Mouse (Mus musculus) 3134 (cell line): ENCODE results near the gene Rai14.

Source experiments
- DNase-seq: peaks from one replicate; pipeline ENCODE4 v3.0.0-alpha.2; 2011; ENCODE audit warnings: low spot score; ENCODE audit not compliant: insufficient read length; ENCODE audit errors: extremely low read depth

Gene Rai14

DNA sequence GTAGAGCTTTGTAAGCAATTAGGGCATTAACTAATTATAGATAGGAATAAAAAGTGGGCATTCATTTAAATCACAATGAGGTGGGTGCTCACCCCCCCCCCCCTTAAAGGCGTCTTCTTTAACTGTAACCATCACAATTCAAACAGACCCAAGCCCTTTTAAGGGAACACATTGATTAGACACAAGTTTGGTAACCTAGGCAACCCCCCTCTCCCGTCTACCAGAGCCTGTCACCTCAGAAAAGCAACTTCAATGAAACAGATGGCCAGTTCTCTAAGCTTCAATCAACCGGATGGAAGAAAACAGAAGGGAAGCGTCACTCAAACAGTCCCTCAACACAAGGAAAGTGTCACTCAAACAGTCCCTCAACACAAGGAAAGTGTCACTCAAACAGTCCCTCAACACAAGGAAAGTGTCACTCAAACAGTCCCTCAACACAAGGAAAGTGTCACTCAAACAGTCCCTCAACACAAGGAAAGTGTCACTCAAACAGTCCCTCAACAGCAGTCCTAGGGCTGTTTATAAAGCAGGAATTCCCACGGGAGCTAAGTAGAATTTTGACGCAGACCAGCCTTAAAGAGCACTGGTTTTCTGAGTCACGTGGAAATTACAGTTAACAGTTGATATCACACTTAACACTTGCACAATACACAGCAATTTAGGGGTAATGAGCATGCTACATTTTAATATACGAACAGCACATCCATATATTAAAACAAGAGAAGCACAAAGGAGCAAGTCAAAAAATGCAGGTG lies 59.1 kb downstream of the Rai14 start:
- no peak for DNase-seq

DNA sequence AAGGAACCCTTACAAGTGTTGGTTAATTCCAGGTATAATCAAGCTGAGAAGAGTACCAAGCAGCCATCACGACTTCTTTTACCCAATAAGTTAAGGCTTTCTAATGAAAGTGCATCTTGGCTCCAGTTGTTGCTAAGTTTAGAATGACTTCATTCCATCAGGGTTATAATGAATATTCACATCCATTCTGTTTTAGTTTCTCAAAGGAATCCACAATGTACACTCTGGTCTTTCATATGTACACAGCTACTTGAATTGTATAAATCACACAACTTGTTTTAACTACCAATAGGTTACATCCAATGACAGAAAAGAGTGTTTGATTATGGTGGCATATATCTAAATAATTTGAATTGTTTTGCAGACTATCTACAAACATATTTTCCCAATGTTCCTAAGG lies 59.7 kb downstream of the Rai14 start:
- no peak for DNase-seq

DNA sequence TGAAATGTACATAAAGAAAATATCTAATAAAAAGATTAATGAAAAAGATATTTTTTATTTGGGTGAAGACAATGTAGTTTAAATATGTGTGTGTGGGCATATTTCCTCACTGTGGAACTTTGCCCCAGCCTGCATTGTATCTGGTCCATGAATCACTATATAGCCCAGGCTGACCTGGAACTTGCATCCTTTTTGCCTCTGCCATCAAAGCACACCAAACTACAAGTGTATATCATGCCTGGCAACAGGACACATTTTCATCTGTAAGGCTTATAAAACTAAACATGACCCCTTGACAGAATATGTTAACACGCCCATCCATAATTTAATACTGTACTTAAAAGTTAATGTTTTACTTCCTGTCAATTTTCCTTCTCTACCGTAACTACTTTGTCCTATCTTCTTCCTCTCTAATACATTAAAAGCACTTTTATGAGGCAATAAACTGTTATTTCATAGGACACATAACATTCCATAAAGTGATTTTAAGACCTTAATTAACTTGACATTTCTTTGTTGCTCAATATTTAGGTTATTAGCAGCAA lies 61.4 kb downstream of the Rai14 start:
- DNase-seq: no peak

DNA sequence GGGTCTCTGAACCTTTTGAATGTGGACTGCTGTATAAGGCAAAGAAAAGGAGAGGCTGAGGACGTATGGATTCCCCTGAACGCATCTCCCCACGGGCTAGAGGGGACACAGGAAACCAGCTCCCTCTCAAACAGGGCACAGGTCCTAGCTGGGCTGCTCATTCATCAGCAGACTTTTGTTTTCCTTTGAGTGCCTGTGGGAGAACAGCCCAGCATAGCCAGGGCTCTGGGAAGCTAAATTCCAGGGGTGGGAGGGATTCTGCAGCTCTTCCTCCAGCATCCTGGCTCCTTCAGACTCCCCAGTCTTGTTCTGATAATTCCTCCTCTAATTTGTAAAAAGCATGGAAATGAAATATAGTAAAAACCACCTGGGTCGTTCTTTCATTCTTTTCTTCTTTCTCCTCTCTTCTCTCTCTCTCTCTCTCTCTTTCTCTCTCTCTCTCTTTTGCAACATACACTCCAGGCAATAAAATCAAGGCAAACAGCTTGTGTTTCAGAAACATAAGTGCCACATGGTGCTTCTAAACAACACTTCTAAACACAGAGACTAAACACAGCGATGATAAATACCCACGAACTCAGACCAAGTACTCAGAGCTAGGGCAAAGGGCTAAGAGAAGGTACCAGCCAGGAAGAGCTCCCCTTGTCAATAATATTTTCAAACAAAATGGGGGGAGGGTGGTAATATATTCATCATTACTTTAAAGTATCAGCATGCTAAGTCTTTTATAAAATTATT lies 65.9 kb downstream of the Rai14 start:
- DNase-seq: no peak

DNA sequence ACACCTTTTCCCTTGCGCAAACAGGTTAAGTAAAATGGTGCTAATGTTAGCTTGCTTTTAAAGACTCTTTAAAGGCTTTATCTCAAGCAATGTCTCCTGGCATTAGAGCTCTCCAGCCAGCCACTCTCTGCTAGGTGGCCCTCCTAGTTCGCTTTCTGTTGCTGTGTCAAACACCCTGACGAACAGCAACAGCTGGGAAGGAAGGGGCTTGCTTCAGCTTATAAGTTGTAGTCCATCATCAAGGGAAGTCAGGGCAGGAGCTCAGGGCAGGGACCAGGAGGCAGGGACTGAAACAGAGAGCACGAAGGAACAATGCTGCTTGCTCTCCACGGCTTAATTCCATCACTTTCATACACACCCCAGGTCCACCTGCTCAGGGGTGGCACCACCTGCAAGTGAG lies 68.1 kb downstream of the Rai14 start:
- DNase-seq: no peak

DNA sequence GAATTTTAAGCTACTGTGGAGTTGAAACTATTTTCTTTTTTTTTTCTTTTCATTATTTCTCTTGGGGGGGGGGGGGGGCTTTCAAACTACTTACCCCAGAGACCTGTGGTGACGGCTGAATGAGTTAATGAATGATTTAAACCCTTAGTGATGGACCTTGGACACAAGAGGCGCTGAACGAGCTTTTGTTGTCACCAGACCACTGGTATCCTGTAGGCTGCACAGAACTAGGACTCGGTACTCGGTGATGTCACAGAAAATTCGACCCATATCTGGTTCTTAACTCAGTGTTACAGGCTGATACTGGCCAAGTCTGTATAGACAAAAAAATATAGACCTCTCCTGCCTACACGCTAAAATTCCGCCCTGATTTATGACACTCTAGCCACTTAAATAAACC lies 69.3 kb downstream of the Rai14 start:
- no peak for DNase-seq

DNA sequence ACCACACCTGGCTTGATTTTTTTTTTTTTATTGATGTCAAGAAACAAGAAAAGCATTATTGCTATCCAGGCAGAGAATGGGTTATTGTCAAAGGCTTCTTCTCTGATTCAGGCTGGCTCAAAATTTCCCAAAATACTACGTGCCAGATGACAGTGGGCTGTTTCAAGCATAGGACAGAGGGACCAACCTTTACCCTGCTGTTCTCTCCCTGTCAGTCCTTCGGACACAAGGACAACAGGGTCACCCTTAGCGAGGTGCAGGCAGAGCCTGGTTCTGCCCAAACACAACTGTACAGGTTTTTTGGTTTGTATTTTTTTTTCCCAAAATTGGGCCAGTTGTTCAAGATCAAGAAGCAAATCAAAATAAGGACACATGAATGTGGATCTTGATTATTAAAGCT lies 70.6 kb downstream of the Rai14 start:
- no peak for DNase-seq

DNA sequence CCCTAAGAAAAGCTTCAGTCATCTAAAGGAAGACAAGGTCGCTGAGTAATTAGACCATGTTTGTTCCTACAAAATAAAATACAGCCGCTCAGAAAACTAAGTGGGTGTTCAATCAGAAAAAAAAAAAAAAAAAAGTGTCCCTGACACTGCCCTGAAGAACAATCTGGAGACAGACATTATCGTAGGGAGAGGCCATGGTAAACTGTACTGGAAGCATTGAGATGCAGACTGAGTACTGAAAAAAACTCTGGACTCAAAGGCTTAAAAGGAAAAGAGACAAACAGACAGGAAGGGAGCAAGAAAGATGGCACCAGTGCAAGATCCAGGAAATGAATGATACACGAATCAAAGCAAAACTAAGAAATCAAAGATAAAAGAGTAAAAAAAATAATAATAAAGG lies 71.2 kb downstream of the Rai14 start:
- DNase-seq: no peak

DNA sequence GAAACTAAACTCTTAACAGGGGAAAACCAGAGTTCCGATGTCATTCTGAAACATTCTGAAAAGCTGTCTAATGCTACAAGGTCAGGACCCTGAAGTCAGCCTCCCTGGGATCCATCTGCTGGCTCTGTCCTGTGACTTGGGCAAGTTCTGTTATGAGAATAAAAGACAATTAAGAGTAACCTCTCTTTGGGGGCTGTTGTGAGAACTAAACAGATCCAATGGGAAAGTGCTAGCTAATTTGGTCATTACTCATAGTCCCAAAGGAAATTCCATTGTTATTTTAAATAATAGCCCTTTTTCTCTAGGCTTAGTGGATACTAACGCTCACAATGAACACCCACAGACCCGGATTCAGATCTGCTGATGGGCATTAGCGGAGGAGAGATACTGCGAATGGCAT lies 72.0 kb downstream of the Rai14 start:
- no peak for DNase-seq

DNA sequence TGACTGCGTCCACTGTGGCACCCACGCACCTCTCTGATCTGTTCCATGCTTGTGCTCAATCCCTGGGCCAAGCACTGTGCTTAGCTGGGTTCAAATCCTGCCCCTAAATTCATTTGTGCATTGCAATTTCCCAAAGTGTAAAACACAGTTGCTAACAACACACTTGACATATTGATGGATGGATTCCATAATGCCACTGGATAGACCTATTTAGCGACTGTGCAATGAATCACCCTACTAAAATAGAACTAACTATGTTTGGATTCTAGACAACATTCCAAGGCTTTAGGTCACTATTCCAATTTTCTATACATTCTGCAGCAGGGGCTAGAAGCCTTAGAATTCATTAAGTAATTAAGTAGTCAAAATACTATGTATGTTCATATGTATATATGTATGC lies 73.7 kb downstream of the Rai14 start:
- DNase-seq: no peak

DNA sequence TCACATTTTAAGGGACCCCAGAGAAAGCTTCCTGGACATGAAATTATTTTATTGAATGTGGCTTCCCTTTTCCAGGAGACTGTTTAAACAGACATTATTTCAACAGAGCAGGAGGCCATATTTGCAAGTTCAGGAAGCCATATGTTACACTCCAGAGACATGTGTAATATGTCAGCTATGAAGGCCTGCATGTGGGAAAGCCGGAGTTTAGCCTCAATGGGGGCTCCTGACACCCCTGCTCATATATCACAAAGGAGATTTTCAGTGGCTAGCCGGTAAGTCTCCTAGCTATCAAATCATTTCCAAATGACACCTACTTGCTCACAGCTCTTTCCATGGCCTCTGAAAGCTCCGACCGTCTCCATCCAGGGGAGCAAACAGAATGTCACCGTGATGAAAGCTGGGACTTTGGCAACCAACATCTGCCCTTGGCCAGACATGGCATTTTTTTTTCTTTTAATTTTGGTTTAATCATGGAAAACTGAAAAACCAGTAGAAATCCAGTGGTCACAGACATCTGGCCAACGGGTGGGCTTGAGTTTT lies 77.1 kb downstream of the Rai14 start:
- no peak for DNase-seq

DNA sequence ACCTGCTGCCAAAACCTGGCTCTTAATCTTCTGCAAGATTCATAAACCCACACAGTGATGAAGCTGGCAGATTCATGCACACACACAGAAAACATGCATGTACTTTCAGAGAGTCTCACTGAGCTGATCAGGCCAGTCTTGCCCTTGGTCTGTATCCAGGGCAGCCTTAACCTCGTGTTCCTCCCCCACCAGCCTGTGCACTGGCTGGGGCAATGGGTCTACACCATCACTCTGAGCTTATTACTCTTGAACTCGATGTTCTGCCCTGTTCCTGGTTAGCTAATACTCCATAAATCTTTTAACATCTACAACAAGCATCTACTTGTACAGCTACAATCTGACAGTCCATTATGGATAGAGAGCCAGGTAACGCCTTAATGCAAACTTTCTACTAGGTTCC lies 77.6 kb downstream of the Rai14 start:
- DNase-seq: no peak

DNA sequence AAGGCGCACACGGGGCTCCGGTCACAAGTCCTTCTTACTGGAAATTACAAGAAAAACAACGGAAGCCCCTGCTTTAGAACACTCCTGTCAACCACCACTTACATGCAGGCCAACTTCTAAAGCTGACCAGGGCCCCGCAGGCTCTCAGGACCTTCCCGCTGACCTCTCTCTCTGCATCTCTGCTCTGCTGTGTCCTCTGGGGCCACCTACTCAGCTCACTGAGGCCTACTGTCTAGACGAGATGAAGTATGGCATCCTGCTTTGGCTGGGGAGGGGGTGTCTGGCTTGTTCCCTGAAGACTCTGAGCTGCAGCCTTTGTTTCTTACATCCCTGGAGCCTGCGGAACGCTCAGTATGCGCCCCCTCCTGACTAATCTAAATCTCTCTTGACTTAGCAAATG lies 79.3 kb downstream of the Rai14 start:
- no peak for DNase-seq

DNA sequence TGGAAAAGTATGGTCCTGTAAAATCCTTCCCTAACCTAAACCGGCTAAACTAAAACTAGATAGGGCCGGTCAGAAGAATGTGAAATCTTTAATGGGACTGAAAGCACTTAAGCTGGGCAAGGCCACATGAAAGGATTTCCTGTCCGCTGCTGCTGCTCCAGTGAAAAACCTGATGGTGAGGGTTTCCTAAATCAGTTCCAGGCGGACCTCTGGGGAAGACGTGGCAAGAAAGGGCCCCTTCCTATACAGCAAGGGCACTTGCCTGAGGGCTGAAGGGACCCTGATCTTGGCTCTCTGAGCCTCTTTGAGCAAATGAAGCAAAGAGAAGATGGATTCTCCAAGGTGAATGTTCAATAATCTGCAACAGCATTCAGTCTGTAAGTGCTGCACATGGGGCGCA lies 80.2 kb downstream of the Rai14 start:
- no peak for DNase-seq

DNA sequence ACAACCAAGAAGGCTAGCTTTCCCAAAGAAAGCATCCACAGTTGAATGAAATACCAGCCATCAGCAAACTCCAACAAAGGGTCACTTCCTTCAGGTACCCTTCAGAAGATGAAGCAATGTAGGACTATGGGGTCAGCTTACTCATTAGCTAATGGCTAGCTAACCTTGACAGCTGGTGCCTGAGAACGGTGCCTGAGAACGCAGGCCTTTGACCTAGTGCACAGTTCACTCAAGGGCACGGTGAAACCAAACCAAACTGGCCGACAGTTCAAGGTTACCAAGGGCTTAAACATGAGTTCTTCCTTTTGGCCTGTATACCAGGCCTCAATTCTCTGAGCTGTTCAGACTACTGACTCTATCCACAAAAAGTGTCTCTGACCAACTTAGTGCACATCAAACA lies 81.0 kb downstream of the Rai14 start:
- no peak for DNase-seq

DNA sequence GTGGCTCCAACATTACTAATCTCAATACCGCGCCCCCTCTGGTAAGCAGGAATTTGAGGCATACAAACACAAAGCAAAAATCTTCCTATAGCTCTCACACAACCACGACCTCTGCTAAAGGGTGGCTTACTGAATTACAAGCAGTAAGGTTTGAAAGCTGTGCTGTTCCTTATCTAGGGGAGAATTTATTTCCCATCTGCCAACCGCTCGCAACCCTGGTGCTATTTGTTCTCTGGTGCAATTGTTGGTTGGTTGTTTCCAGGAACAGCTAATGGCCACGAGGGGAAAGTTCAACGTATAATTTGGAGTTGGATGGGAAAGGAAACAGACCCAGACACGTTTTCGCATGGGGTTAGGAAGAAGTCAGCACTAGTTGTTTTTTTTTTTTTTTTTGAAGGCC lies 81.8 kb downstream of the Rai14 start:
- DNase-seq: no peak

DNA sequence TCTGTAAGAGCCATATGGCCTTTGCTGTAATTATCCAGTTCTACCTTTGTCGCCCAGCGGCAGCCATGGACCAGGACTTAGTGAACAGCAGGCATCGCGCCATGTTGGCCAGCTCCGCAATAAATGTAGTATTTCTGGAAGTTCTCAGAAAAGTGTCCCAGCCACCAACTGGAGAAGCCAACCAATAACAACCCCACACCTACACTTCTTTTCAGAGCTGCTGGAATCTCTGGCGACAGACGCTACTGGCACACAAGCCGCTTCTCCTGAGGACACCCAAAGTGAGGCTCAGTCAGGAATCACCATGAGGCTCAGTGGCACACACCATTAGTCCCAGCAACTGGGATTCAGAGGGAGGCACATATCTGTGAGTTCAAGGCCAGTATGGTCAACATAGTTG lies 82.4 kb downstream of the Rai14 start:
- no peak for DNase-seq

DNA sequence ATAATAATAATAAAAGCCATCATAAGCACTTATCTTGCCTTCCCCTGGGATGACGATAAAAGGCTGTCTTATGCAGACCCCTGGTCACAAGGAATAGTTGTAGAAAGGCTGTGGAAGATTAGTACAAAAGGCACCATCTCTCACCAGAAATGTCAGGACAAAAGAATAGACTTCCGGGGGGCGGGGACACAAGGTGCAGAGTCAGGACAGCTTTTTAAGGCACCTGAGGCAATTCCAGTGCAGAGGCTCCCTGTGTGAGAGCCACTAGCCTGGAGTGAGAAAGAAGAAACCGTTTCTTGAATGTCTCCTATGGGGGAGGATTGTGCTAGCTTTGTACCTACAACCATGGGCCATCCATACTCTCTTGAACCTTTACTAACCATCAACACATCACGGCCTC lies 82.9 kb downstream of the Rai14 start:
- no peak for DNase-seq

DNA sequence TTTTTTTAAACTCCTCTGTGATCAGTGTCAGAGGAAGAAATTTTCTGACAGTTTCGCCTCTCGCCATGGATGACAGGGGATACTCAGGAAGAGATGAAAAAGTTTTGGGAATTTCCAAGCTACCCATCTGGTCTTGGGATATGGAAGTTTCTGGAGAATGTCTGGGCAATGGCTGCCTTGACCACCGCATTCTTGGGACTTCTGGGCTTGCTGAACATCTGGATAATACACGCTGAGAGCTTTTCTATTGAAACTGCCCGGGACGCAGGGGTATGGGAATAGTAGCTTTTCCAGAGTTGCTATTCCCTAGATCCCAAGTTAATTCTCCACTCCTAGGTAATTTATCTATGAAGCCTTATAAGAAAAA lies 85.5 kb downstream of the Rai14 start:
- no peak for DNase-seq

DNA sequence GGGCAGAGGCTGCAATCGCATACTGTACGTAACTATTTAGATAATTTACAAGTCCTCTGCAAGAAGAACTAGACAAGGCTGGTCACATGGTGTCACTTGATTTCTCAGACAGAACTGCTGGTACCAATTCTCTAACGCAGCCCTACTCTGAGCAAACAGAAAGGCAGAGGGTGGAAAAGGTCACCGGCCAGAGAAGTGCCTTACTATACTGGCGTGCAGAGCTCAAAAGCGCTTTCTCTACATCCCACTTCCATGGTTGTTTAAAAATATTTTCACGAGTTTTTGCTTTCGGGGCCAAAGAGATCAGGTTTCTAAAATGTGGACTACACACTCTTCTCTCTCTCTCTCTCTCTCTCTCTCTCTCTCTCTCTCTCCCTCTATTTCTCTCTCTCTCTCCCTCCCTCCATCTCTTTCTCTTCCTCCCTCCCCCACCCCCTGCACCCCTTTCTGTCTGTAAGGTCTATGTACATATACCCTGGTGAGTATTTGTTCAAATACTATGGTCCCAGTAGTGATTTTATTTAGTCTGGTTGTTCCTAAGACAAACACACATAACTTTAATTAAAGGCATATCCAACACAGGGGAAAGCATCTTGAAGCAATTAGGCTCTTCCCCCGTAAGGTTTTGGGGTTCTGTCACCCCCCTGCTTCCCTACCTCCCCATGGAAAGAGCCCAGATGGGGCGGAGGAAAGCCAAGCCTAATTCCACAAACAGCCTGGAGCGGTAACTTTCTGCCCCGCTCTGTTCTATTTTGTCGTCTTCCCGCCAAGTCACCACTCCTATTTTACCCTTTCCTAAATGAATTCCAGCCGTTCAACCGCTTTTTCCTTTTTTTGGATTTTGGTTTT lies 86.1 kb downstream of the Rai14 start:
- DNase-seq: no peak

DNA sequence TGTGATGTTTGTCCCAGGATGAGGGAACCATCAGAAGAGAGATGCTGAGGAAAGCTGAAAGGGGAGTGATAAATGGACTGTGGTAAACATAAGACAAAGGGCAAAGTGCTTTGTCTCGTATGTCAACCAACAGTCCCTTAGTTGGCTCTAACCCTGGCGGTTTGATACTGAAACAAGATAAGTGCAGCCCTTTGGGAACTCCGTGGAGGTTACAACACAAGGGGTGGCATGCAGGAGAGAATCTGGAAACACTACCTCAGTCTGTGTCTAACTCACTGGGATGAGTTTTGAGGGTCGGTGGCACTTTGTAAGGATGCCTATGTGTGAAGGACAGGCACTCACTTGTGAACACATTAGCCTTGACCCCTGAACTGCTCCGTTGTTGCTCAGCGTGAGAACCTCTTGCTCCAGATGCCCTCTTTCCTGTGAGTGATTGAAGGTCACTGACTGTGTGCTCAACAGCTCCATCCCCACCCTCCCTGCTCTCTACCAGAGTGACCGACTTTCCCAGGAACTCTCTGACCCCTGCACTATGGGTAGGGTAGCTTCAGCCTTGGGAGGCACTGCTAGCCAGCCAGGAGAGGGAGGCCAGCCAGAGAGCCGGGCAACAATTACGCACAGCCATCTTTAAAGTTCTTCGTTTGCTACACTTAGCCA lies 90.7 kb downstream of the Rai14 start:
- no peak for DNase-seq
